Mouse (Mus musculus): Measurements from ENCODE around the gene Gm5426.

GRCm38 (mm10) chr10:96105124-96105523 lies 31.3 kb upstream of the Gm5426 start:
- TF ChIP-seq POLR2A (IDR thresholded peaks at IDR 0.05; ENCODE audit: insufficient read depth, low read depth, low read length) (no peak), CTCF (IDR thresholded peaks at IDR 0.05; ENCODE audit: insufficient read depth, low read depth, low read length) (no peak)
